Mouse (Mus musculus) hindbrain, embryonic 16.5 days (tissue): ENCODE data around the gene Hpse2. TPM values are rescaled to one million over a fixed set of nuclear protein-coding genes. Genes with fewer than 3 reads are reported as not detected.
"Not testable (repeated sequence)": the region's sequence is repeated elsewhere in the genome, so short reads cannot be mapped to it uniquely, and the experiment has no call there.

Experiments used
- ATAC-seq: fragments of 200-750 bp; cut with Nextera tagmentation; 2 replicates; pipeline ENCODE4 v1.8.0; 2017; ENCODE audit warnings: moderate TSS enrichment, moderate library complexity
- H3K27ac ChIP-seq: fragments of 300-500 bp; sonication (generic); 2 replicates; pipeline ENCODE4 v1.5.1; 2014; ENCODE audit warnings: low read depth, mild to moderate bottlenecking, control low read depth, low read length, moderate library complexity
- H3K27me3 ChIP-seq: fragments of 300-500 bp; sonication (generic); replicated peaks from 2 replicates; pipeline ENCODE4 v1.6.1; 2014; ENCODE audit warnings: low read length; ENCODE audit not compliant: control insufficient read depth, insufficient read depth
- H3K36me3 ChIP-seq: fragments of 300-500 bp; sonication (generic); 2 replicates; pipeline ENCODE4 v1.6.1; 2014; ENCODE audit warnings: mild to moderate bottlenecking, low read length, moderate library complexity, mixed read lengths; ENCODE audit not compliant: control insufficient read depth, insufficient read depth
- H3K4me1 ChIP-seq: fragments of 300-500 bp; sonication (generic); 2 replicates; pipeline ENCODE4 v1.6.1; 2014; ENCODE audit warnings: low read depth, low read length; ENCODE audit not compliant: control insufficient read depth, insufficient read depth
- H3K4me2 ChIP-seq: fragments of 300-500 bp; sonication (generic); 2 replicates; pipeline ENCODE4 v1.6.1; 2014; ENCODE audit warnings: mild to moderate bottlenecking, low read length, control low read depth, moderate library complexity
- H3K4me3 ChIP-seq: fragments of 300-500 bp; sonication (generic); 2 replicates; pipeline ENCODE4 v1.5.1; 2014; ENCODE audit warnings: mild to moderate bottlenecking, low read length, control low read depth, moderate library complexity
- H3K9ac ChIP-seq: fragments of 300-500 bp; sonication (generic); 2 replicates; pipeline ENCODE4 v1.6.1; 2014; ENCODE audit warnings: low read depth, mild to moderate bottlenecking, control low read depth, low read length, moderate library complexity
- H3K9me3 ChIP-seq: fragments of 300-500 bp; sonication (generic); 2 replicates; pipeline ENCODE4 v1.6.1; 2014; ENCODE audit warnings: mild to moderate bottlenecking, low read length, moderate library complexity; ENCODE audit not compliant: control insufficient read depth
- WGBS: fragments of 180-500 bp; shearing (Covaris S2); extraction: QIAGEN DNeasy Blood & Tissue Kit; methylation state at CpG from one replicate; pipeline ENCODE4 v1.1.7; 2014; 5-methylcytosine and 5-hydroxymethylcytosine counted together
- polyA plus RNA-seq: library from polyadenylated mRNA; unstranded; fragments of >200 nt; fragmentation: Nextera tagmentation; extraction: Ambion mirVana; gene quantifications from 2 replicates; pipeline ENCODE4 v1.2.1, GENCODE M21; 2015

Gene Hpse2
- polyA plus RNA-seq, 1 experiment from 2014 or later: 0.20 TPM

- Histone ChIP-seq H3K4me1 (peaks cover 8% of the 10 kb centered on the region), H3K27ac (no peak overlapping the region), H3K4me2 (peak overlapping the region; percentile 96), H3K4me3 (peak overlapping the region; percentile 48), H3K27me3 (no peaks in the 10 kb centered on the region), H3K36me3 (no peaks in the 10 kb centered on the region), H3K9ac (no peak overlapping the region), H3K9me3 (no peaks in the 10 kb centered on the region)
- no peak for ATAC-seq
- WGBS: 26% methylated on average over 9 of the region's 9 CpGs
These were observed 592.4 kb downstream of the Hpse2 start for GRCm38 (mm10) chr19:42795801-42796200.

GRCm38 (mm10) chr19:42794914-42795613 lies 593.1 kb downstream of the Hpse2 start:
- WGBS: 2% methylated on average over 31 of the region's 31 CpGs
- Histone ChIP-seq H3K9ac (peak overlapping the region; percentile 62), H3K4me2 (peak overlapping the region; percentile 96), H3K27ac (no peak overlapping the region), H3K36me3 (no peaks in the 10 kb centered on the region), H3K9me3 (no peaks in the 10 kb centered on the region), H3K27me3 (no peaks in the 10 kb centered on the region), H3K4me1 (peaks cover 8% of the 10 kb centered on the region), H3K4me3 (peak overlapping the region; percentile 48)
- ATAC-seq: peak; percentile 94

- ATAC-seq: no peak
- no peaks in the 10 kb centered on the region for H3K36me3 ChIP-seq
- no peaks in the 10 kb centered on the region for H3K9me3 ChIP-seq
- no peak overlapping the region for H3K4me2 ChIP-seq
- no peak overlapping the region for H3K9ac ChIP-seq
- 45% methylated on average over 5 of the region's 5 CpGs for WGBS
- H3K4me3 ChIP-seq: no peak overlapping the region
- peaks cover 7% of the 10 kb centered on the region for H3K4me1 ChIP-seq
- H3K27ac ChIP-seq: no peak overlapping the region
- no peaks in the 10 kb centered on the region for H3K27me3 ChIP-seq
These were observed 599.8 kb downstream of the Hpse2 start for GRCm38 (mm10) chr19:42788311-42788710.

GRCm38 (mm10) chr19:42785562-42786220 lies 602.5 kb downstream of the Hpse2 start:
- Histone ChIP-seq H3K36me3 (no peaks in the 10 kb centered on the region), H3K27me3 (no peaks in the 10 kb centered on the region), H3K27ac (peak overlapping the region; percentile 24; the same call in 1 of the 2 replicates), H3K9ac (no peak overlapping the region), H3K4me1 (peaks cover 7% of the 10 kb centered on the region), H3K9me3 (no peaks in the 10 kb centered on the region), H3K4me3 (no peak overlapping the region), H3K4me2 (peak overlapping the region; percentile 22; the same call in 1 of the 2 replicates)
- 33% methylated on average over 8 of the region's 8 CpGs for WGBS
- no peak for ATAC-seq

GRCm38 (mm10) chr19:42785129-42785528 lies 603.0 kb downstream of the Hpse2 start:
- no peak overlapping the region for H3K4me3 ChIP-seq
- no peaks in the 10 kb centered on the region for H3K36me3 ChIP-seq
- WGBS: 30% methylated on average over 2 of the region's 2 CpGs
- no peak overlapping the region for H3K4me2 ChIP-seq
- no peak overlapping the region for H3K9ac ChIP-seq
- no peak overlapping the region for H3K27ac ChIP-seq
- peaks cover 8% of the 10 kb centered on the region for H3K4me1 ChIP-seq
- ATAC-seq: no peak
- no peaks in the 10 kb centered on the region for H3K9me3 ChIP-seq
- H3K27me3 ChIP-seq: no peaks in the 10 kb centered on the region

- H3K36me3 ChIP-seq, H3K9me3 ChIP-seq, H3K4me1 ChIP-seq, ATAC-seq, H3K27me3 ChIP-seq: not testable (repeated sequence)
- Histone ChIP-seq H3K4me3 (peak overlapping the region; percentile 78), H3K4me2 (peak overlapping the region; percentile 90), H3K27ac (peak overlapping the region; percentile 90), H3K9ac (peak overlapping the region; percentile 80)
- 56% methylated on average over 7 of the region's 7 CpGs for WGBS
These were observed 608.0 kb downstream of the Hpse2 start for GRCm38 (mm10) chr19:42780156-42780538.

GRCm38 (mm10) chr19:42779531-42780155 lies 608.5 kb downstream of the Hpse2 start, which contains the start of gene Hps1:
Gene Hps1 (minus strand): TSS chr19:42779978.
- peak; percentile 98 for ATAC-seq
- under 1% methylated on average over 42 of the region's 43 CpGs for WGBS

GRCm38 (mm10) chr19:42777801-42778200 lies 610.4 kb downstream of the Hpse2 start:
- Histone ChIP-seq H3K9ac (no peak overlapping the region), H3K27me3 (no peaks in the 10 kb centered on the region), H3K4me2 (no peak overlapping the region), H3K36me3 (no peaks in the 10 kb centered on the region), H3K9me3 (no peaks in the 10 kb centered on the region), H3K27ac (no peak overlapping the region), H3K4me1 (peaks cover 3% of the 10 kb centered on the region; the same call in 1 of the 2 replicates), H3K4me3 (no peak overlapping the region)
- 74% methylated on average over 5 of the region's 5 CpGs for WGBS
- ATAC-seq: no peak

More at GRCm38 (mm10) chr19:42779531-42780155, 608.5 kb downstream of the Hpse2 start, which contains the start of gene Hps1:
- Histone ChIP-seq H3K4me3 (peak within 1 kb of the TSS; percentile 78), H3K4me1 (peaks cover 3% of the 10 kb centered on the region; the same call in 1 of the 2 replicates), H3K9me3 (no peaks in the 10 kb centered on the region), H3K9ac (peak within 1 kb of the TSS; percentile 80), H3K36me3 (no peaks in the 10 kb centered on the region), H3K27ac (peak within 1 kb of the TSS; percentile 90), H3K27me3 (no peaks in the 10 kb centered on the region), H3K4me2 (peak within 1 kb of the TSS; percentile 90)

- Histone ChIP-seq H3K4me1 (peaks cover 3% of the 10 kb centered on the region; the same call in 1 of the 2 replicates), H3K4me3 (no peak overlapping the region), H3K27me3 (no peaks in the 10 kb centered on the region), H3K9me3 (no peaks in the 10 kb centered on the region), H3K36me3 (no peaks in the 10 kb centered on the region), H3K4me2 (no peak overlapping the region), H3K9ac (no peak overlapping the region), H3K27ac (no peak overlapping the region)
- 92% methylated on average over 1 of the region's 1 CpGs for WGBS
- ATAC-seq: no peak
These were observed 611.3 kb downstream of the Hpse2 start for GRCm38 (mm10) chr19:42776813-42777212.
